Mouse (Mus musculus) layer of hippocampus, adult 8-10 months (tissue): ENCODE measurements at regions not wholly inside any gene's neighbourhood (a gene's known extent, or its start where the extent isn't known, plus 50 kb on each side); places are given as distances from the start of the nearest gene placed in this dataset.

Experiments used
- DNase-seq, 2 experiments: peaks; one replicate each; pipeline ENCODE4 v3.0.0; 2022; ENCODE audit warnings: low spot score in 2 of 2

GRCm38 (mm10) chr2:122863343-122863970, 98.4 kb downstream of the Sqor start:
- no peak for DNase-seq

- no peak for DNase-seq
Measured at GRCm38 (mm10) chr2:122863971-122864348, 98.9 kb downstream of the Sqor start.

- no peak for DNase-seq
Measured at GRCm38 (mm10) chr2:122887111-122887510, 122.1 kb downstream of the Sqor start.

GRCm38 (mm10) chr2:122887526-122887925, 122.5 kb downstream of the Sqor start:
- no peak for DNase-seq

- DNase-seq = no peak
Measured at GRCm38 (mm10) chr2:122905129-122906072, 140.4 kb downstream of the Sqor start.

- peak; percentile 15 to 39 for DNase-seq
Measured at GRCm38 (mm10) chr2:122916772-122917171, 151.7 kb downstream of the Sqor start.

- peak; percentile 8 to 24 for DNase-seq
Measured at GRCm38 (mm10) chr2:122937922-122938321, 172.9 kb downstream of the Sqor start.

GRCm38 (mm10) chr2:122944841-122945240, 179.8 kb downstream of the Sqor start:
- no peak for DNase-seq

- no peak for DNase-seq
Measured at GRCm38 (mm10) chr2:122945891-122946290, 180.9 kb downstream of the Sqor start.

GRCm38 (mm10) chr2:122949031-122949430, 184.0 kb downstream of the Sqor start:
- no peak for DNase-seq

GRCm38 (mm10) chr2:122961701-122962100, 196.7 kb downstream of the Sqor start:
- DNase-seq = no peak

GRCm38 (mm10) chr2:122968809-122969628, 204.0 kb downstream of the Sqor start:
- peak in 1 of 2 experiments; percentile 30 for DNase-seq
